Mouse (Mus musculus) hindbrain, embryonic 11.5 days (tissue): ENCODE data around the gene Lrrc75b. TPM values are rescaled to one million over a fixed set of nuclear protein-coding genes. Genes with fewer than 3 reads are reported as not detected.

Experiments
- polyA plus RNA-seq: library from polyadenylated mRNA; unstranded; fragments of >200 nt; fragmentation: Nextera tagmentation; extraction: Ambion mirVana; gene quantifications from 2 replicates; pipeline ENCODE4 v1.2.1, GENCODE M21; 2014

Gene Lrrc75b
- polyA plus RNA-seq, 1 experiment from 2014 or later = 6.2 TPM

Other genes starting within 250 kb of the Lrrc75b start
- 4.1 and 5.0 TPM in 2 replicates for gene Adora2a, start 243.5 kb downstream of the Lrrc75b start, polyA plus RNA-seq
- 0.11 TPM in 1 of 2 replicates, not detected in the other for gene Upb1, start 159.2 kb downstream of the Lrrc75b start, polyA plus RNA-seq
- gene Snrpd3, start 42.8 kb downstream of the Lrrc75b start, polyA plus RNA-seq = 180 and 205 TPM in 2 replicates
- gene Gucd1, start 42.4 kb downstream of the Lrrc75b start, polyA plus RNA-seq = 26.7 and 29.8 TPM in 2 replicates
- gene Ggt1, start 1.3 kb upstream of the Lrrc75b start, polyA plus RNA-seq = 1.7 and 2.2 TPM in 2 replicates
- gene Ggt5, start 29.0 kb upstream of the Lrrc75b start, polyA plus RNA-seq = 0.31 and 0.66 TPM in 2 replicates
- gene Susd2, start 83.7 kb upstream of the Lrrc75b start, polyA plus RNA-seq = 2.1 and 2.7 TPM in 2 replicates
- gene Cabin1, start 204.0 kb upstream of the Lrrc75b start, polyA plus RNA-seq = 34.8 and 40.9 TPM in 2 replicates
- 89.1 and 91.7 TPM in 2 replicates for gene Ddt, start 213.1 kb upstream of the Lrrc75b start, polyA plus RNA-seq
- gene Gm20441, start 220.6 kb upstream of the Lrrc75b start, polyA plus RNA-seq = not detected in 2 replicates
- gene Gstt3, start 221.1 kb upstream of the Lrrc75b start, polyA plus RNA-seq = 1.9 and 2.4 TPM in 2 replicates
- gene Gstt1, start 238.3 kb upstream of the Lrrc75b start, polyA plus RNA-seq = 5.0 and 5.6 TPM in 2 replicates